Comparison of ENCODE assay signal across 8 mouse cellular contexts in genomic region chr5:115317645-115318328, GRCm38 (mm10). TPM values are rescaled to one million over a fixed set of nuclear protein-coding genes. Genes with fewer than 3 reads are reported as not detected.
DNase-seq lines count a peak whose midpoint lies in the region; ATAC-seq and TF ChIP-seq lines count a peak whose summit lies in the region.

No protein-coding gene starts in this region.

- peak overlapping the region; percentile 85 for H3K27ac ChIP-seq in left cerebral cortex, adult 2 months
- peak overlapping the region; percentile 82 for H3K27ac ChIP-seq in embryonic facial prominence, embryonic 11.5 days (replicated peaks; ENCODE audit: low read depth, low read length)
- H3K27ac ChIP-seq in intestine, embryonic 15.5 days: peak overlapping the region; percentile 94
- peak overlapping the region; percentile 80 for H3K27ac ChIP-seq in neural tube, embryonic 14.5 days (ENCODE audit: low read depth, low read length)

- no peak for DNase-seq in left cerebral cortex, adult 2 months (ENCODE audit: extremely low spot score in 1 of 2, low spot score in 2 of 2)
- no peak for DNase-seq in left cerebral cortex, adult 8-10 months (ENCODE audit: low spot score in 2 of 2)
- peak; percentile 82 for DNase-seq in embryonic facial prominence, embryonic 11.5 days (ENCODE audit: low spot score)
- DNase-seq in urinary bladder, postnatal 36 days (ENCODE audit: low spot score in 2 of 2): no peak
- DNase-seq in left cerebral cortex, adult 11 months (ENCODE audit: low spot score): no peak

- no peak for TF ChIP-seq CTCF in left cerebral cortex, adult 2 months (IDR thresholded peaks at IDR 0.05)

- no peak overlapping the region for H3K4me2 ChIP-seq in embryonic facial prominence, embryonic 11.5 days (ENCODE audit: low read depth, low read length)
- peak overlapping the region; percentile 40 for H3K4me2 ChIP-seq in intestine, embryonic 15.5 days (replicated peaks)
- H3K4me2 ChIP-seq in neural tube, embryonic 14.5 days (ENCODE audit: low read depth, low read length): peak overlapping the region; percentile 6; the same call in 1 of the 2 replicates

- H3K9ac ChIP-seq in embryonic facial prominence, embryonic 11.5 days (replicated peaks; ENCODE audit: low read length): 0 out of 2 replicates have a peak overlapping the region, but pooled peaks have one; percentile 23
- no peak overlapping the region for H3K9ac ChIP-seq in intestine, embryonic 15.5 days
- H3K9ac ChIP-seq in neural tube, embryonic 14.5 days (replicated peaks; ENCODE audit: low read depth, low read length): peak overlapping the region; percentile 26; the same call in 1 of the 2 replicates

- no peak overlapping the region for H3K4me3 ChIP-seq in left cerebral cortex, adult 2 months
- no peak overlapping the region for H3K4me3 ChIP-seq in embryonic facial prominence, embryonic 11.5 days (ENCODE audit: low read depth, low read length)
- H3K4me3 ChIP-seq in intestine, embryonic 15.5 days (replicated peaks): no peak overlapping the region
- H3K4me3 ChIP-seq in neural tube, embryonic 14.5 days (ENCODE audit: low read depth, low read length): no peak overlapping the region

- WGBS in embryonic facial prominence, embryonic 11.5 days: 2% methylated on average over 10 of the region's 10 CpGs
- 6% methylated on average over 10 of the region's 10 CpGs for WGBS in intestine, embryonic 15.5 days
- 2% methylated on average over 10 of the region's 10 CpGs for WGBS in neural tube, embryonic 14.5 days

- intact Hi-C loops in left cerebral cortex, adult 2 months (cut with DNase I): no loop called here

- ATAC-seq in embryonic facial prominence, embryonic 11.5 days (replicated peaks; ENCODE audit: insufficient number of reproducible peaks, low FRiP score, low TSS enrichment, low read depth): peak; percentile 70
- ATAC-seq in intestine, embryonic 15.5 days: peak; percentile 47
- ATAC-seq in neural tube, embryonic 14.5 days (ENCODE audit: low read depth): 0 out of 2 replicates have a peak, but pooled peaks have one; percentile 29
- no peak for ATAC-seq in erythroid progenitor cell, adult 5-6 weeks (replicated peaks; ENCODE audit: low FRiP score, poor library complexity, severe bottlenecking)

- no peaks in the 10 kb centered on the region for H3K36me3 ChIP-seq in embryonic facial prominence, embryonic 11.5 days (replicated peaks; ENCODE audit: control insufficient read depth, insufficient read depth, low read depth, low read length)
- H3K36me3 ChIP-seq in intestine, embryonic 15.5 days: no peaks in the 10 kb centered on the region
- no peaks in the 10 kb centered on the region for H3K36me3 ChIP-seq in neural tube, embryonic 14.5 days (ENCODE audit: control insufficient read depth, insufficient read depth, low read length)

- H3K4me1 ChIP-seq in embryonic facial prominence, embryonic 11.5 days (ENCODE audit: control insufficient read depth, insufficient read depth, low read length): peaks cover 11% of the 10 kb centered on the region
- H3K4me1 ChIP-seq in intestine, embryonic 15.5 days (replicated peaks): peaks cover 37% of the 10 kb centered on the region
- H3K4me1 ChIP-seq in neural tube, embryonic 14.5 days (ENCODE audit: control insufficient read depth, insufficient read depth, low read length): peaks cover 29% of the 10 kb centered on the region

- no peaks in the 10 kb centered on the region for H3K27me3 ChIP-seq in embryonic facial prominence, embryonic 11.5 days (ENCODE audit: control insufficient read depth, insufficient read depth, low read length)
- no peaks in the 10 kb centered on the region for H3K27me3 ChIP-seq in intestine, embryonic 15.5 days (replicated peaks)
- H3K27me3 ChIP-seq in neural tube, embryonic 14.5 days (ENCODE audit: control insufficient read depth, insufficient read depth, low read length): no peaks in the 10 kb centered on the region

- H3K9me3 ChIP-seq in embryonic facial prominence, embryonic 11.5 days (replicated peaks; ENCODE audit: control insufficient read depth, low read length): no peaks in the 10 kb centered on the region
- H3K9me3 ChIP-seq in intestine, embryonic 15.5 days: no peaks in the 10 kb centered on the region
- H3K9me3 ChIP-seq in neural tube, embryonic 14.5 days (ENCODE audit: control insufficient read depth, low read length): no peaks in the 10 kb centered on the region

RNA-seq across cellular contexts. Expression of gene Srsf9, which starts 9.2 kb away (rescaled TPM):
- total RNA-seq in left cerebral cortex, adult 2 months (2021): 10 to 100 TPM; 68.0 to 74.5 TPM
- total RNA-seq in left cerebral cortex, adult 8-10 months (2022): 10 to 100 TPM; 55.2 to 70.1 (median 64.6) TPM
- polyA plus RNA-seq in embryonic facial prominence, embryonic 11.5 days (2014; fragmentation: Nextera tagmentation; extraction: Ambion mirVana): 376 and 390 TPM in 2 replicates
- polyA plus RNA-seq in intestine, embryonic 15.5 days (2015; fragmentation: Nextera tagmentation; extraction: Ambion mirVana): 217 and 220 TPM in 2 replicates
- 123 and 140 TPM in 2 replicates for polyA plus RNA-seq in neural tube, embryonic 14.5 days (2014; fragmentation: Nextera tagmentation; extraction: Ambion mirVana)
- total RNA-seq in erythroid progenitor cell, adult 5-6 weeks (2015; ENCODE audit: low replicate concordance): 26.8 and 36.4 TPM in 2 replicates
- total RNA-seq in erythroid progenitor cell, adult 5-6 weeks (2017; ENCODE audit: low replicate concordance): 45.7 and 86.4 TPM in 2 replicates

RNA-seq across cellular contexts. Expression of gene Dynll1, which starts 17.0 kb away (rescaled TPM):
- 100 to 1,000 TPM; 608 to 642 TPM for total RNA-seq in left cerebral cortex, adult 2 months (2021)
- total RNA-seq in left cerebral cortex, adult 8-10 months (2022): 100 to 1,000 TPM; 550 to 617 (median 573) TPM
- polyA plus RNA-seq in embryonic facial prominence, embryonic 11.5 days (2014; fragmentation: Nextera tagmentation; extraction: Ambion mirVana): 1,836 and 1,851 TPM in 2 replicates
- 1,297 TPM in 2 replicates for polyA plus RNA-seq in intestine, embryonic 15.5 days (2015; fragmentation: Nextera tagmentation; extraction: Ambion mirVana)
- polyA plus RNA-seq in neural tube, embryonic 14.5 days (2014; fragmentation: Nextera tagmentation; extraction: Ambion mirVana): 1,143 and 1,163 TPM in 2 replicates
- 310 and 338 TPM in 2 replicates for total RNA-seq in erythroid progenitor cell, adult 5-6 weeks (2015; ENCODE audit: low replicate concordance)
- 98.2 and 201 TPM in 2 replicates for total RNA-seq in erythroid progenitor cell, adult 5-6 weeks (2017; ENCODE audit: low replicate concordance)

RNA-seq across cellular contexts. Expression of gene Gatc, which starts 23.2 kb away (rescaled TPM):
- total RNA-seq in left cerebral cortex, adult 2 months (2021): 10 to 100 TPM; 20.6 to 20.9 TPM
- total RNA-seq in left cerebral cortex, adult 8-10 months (2022): 10 to 100 TPM; 19.2 to 21.4 (median 20.2) TPM
- polyA plus RNA-seq in embryonic facial prominence, embryonic 11.5 days (2014; fragmentation: Nextera tagmentation; extraction: Ambion mirVana): 37.0 and 38.8 TPM in 2 replicates
- polyA plus RNA-seq in intestine, embryonic 15.5 days (2015; fragmentation: Nextera tagmentation; extraction: Ambion mirVana): 24.8 and 24.9 TPM in 2 replicates
- 45.4 and 53.5 TPM in 2 replicates for polyA plus RNA-seq in neural tube, embryonic 14.5 days (2014; fragmentation: Nextera tagmentation; extraction: Ambion mirVana)
- 25.6 and 32.3 TPM in 2 replicates for total RNA-seq in erythroid progenitor cell, adult 5-6 weeks (2015; ENCODE audit: low replicate concordance)
- total RNA-seq in erythroid progenitor cell, adult 5-6 weeks (2017; ENCODE audit: low replicate concordance): 6.4 and 10.9 TPM in 2 replicates

RNA-seq across cellular contexts. Expression of gene Triap1, which starts 23.2 kb away (rescaled TPM):
- 10 to 100 TPM; 21.4 to 24.5 TPM for total RNA-seq in left cerebral cortex, adult 2 months (2021)
- 10 to 100 TPM; 20.7 to 24.6 (median 22.5) TPM for total RNA-seq in left cerebral cortex, adult 8-10 months (2022)
- 66.7 and 68.9 TPM in 2 replicates for polyA plus RNA-seq in embryonic facial prominence, embryonic 11.5 days (2014; fragmentation: Nextera tagmentation; extraction: Ambion mirVana)
- polyA plus RNA-seq in intestine, embryonic 15.5 days (2015; fragmentation: Nextera tagmentation; extraction: Ambion mirVana): 62.7 and 66.3 TPM in 2 replicates
- polyA plus RNA-seq in neural tube, embryonic 14.5 days (2014; fragmentation: Nextera tagmentation; extraction: Ambion mirVana): 54.5 and 59.2 TPM in 2 replicates
- total RNA-seq in erythroid progenitor cell, adult 5-6 weeks (2015; ENCODE audit: low replicate concordance): 19.3 and 19.8 TPM in 2 replicates
- 3.2 and 8.5 TPM in 2 replicates for total RNA-seq in erythroid progenitor cell, adult 5-6 weeks (2017; ENCODE audit: low replicate concordance)

RNA-seq across cellular contexts. Expression of gene Cox6a1, which starts 31.0 kb away (rescaled TPM):
- total RNA-seq in left cerebral cortex, adult 2 months (2021): 100 to 1,000 TPM; 701 to 719 TPM
- total RNA-seq in left cerebral cortex, adult 8-10 months (2022): 100 to 1,000 TPM; 686 to 806 (median 740) TPM
- 569 and 629 TPM in 2 replicates for polyA plus RNA-seq in embryonic facial prominence, embryonic 11.5 days (2014; fragmentation: Nextera tagmentation; extraction: Ambion mirVana)
- polyA plus RNA-seq in intestine, embryonic 15.5 days (2015; fragmentation: Nextera tagmentation; extraction: Ambion mirVana): 1,187 and 1,356 TPM in 2 replicates
- polyA plus RNA-seq in neural tube, embryonic 14.5 days (2014; fragmentation: Nextera tagmentation; extraction: Ambion mirVana): 1,051 and 1,284 TPM in 2 replicates
- 265 and 340 TPM in 2 replicates for total RNA-seq in erythroid progenitor cell, adult 5-6 weeks (2015; ENCODE audit: low replicate concordance)
- total RNA-seq in erythroid progenitor cell, adult 5-6 weeks (2017; ENCODE audit: low replicate concordance): 55.4 and 95.0 TPM in 2 replicates
